Mouse (Mus musculus) fibroblast of lung, adult 2 months (primary cell): ENCODE measurements around the gene Dok4.

Experiments
- DNase-seq: peaks from one replicate; pipeline ENCODE4 v3.0.0-alpha.2; 2011; ENCODE audit warnings: low read depth

Gene Dok4

GRCm38 (mm10) chr8:94876197-94876730 lies at the start of gene Dok4:
Gene Dok4 (minus strand): TSS chr8:94876330.
- DNase-seq: peak; percentile 46

GRCm38 (mm10) chr8:94923405-94923804 lies 47.3 kb upstream of the Dok4 start, which contains the start of gene Adgrg5:
Gene Adgrg5 (plus strand): TSS chr8:94923694.
- no peak for DNase-seq

- no peak for DNase-seq
Observed at GRCm38 (mm10) chr8:94922602-94923001, 46.5 kb upstream of the Dok4 start.

GRCm38 (mm10) chr8:94922176-94922575 lies 46.0 kb upstream of the Dok4 start:
- DNase-seq: no peak

- no peak for DNase-seq
Observed at GRCm38 (mm10) chr8:94919256-94919655, 43.1 kb upstream of the Dok4 start.

- no peak for DNase-seq
Observed at GRCm38 (mm10) chr8:94917851-94918495, 41.8 kb upstream of the Dok4 start, which contains the start of gene Ccdc102a. Gene Ccdc102a (minus strand): TSS chr8:94918098.

- peak; percentile 84 for DNase-seq
Observed at GRCm38 (mm10) chr8:94917352-94917751, 41.2 kb upstream of the Dok4 start.

- no peak for DNase-seq
Observed at GRCm38 (mm10) chr8:94916960-94917324, 40.8 kb upstream of the Dok4 start.

- peak; percentile 26 for DNase-seq
Observed at GRCm38 (mm10) chr8:94916311-94916959, 40.3 kb upstream of the Dok4 start.

GRCm38 (mm10) chr8:94914701-94915101 lies 38.6 kb upstream of the Dok4 start:
- peak; percentile 62 for DNase-seq

- peak; percentile 71 for DNase-seq
Observed at GRCm38 (mm10) chr8:94914256-94914655, 38.1 kb upstream of the Dok4 start.

- no peak for DNase-seq
Observed at GRCm38 (mm10) chr8:94913061-94913660, 37.0 kb upstream of the Dok4 start.

GRCm38 (mm10) chr8:94908847-94909246 lies 32.7 kb upstream of the Dok4 start:
- peak; percentile 36 for DNase-seq

GRCm38 (mm10) chr8:94907591-94908300 lies 31.6 kb upstream of the Dok4 start:
- DNase-seq: no peak

GRCm38 (mm10) chr8:94904450-94905175 lies 28.5 kb upstream of the Dok4 start:
- DNase-seq: no peak

GRCm38 (mm10) chr8:94903709-94904108 lies 27.6 kb upstream of the Dok4 start:
- no peak for DNase-seq

GRCm38 (mm10) chr8:94901031-94901430 lies 24.9 kb upstream of the Dok4 start:
- no peak for DNase-seq

- DNase-seq: no peak
Observed at GRCm38 (mm10) chr8:94900617-94901016, 24.5 kb upstream of the Dok4 start.

GRCm38 (mm10) chr8:94899262-94899661 lies 23.1 kb upstream of the Dok4 start:
- no peak for DNase-seq

- no peak for DNase-seq
Observed at GRCm38 (mm10) chr8:94892917-94893316, 16.8 kb upstream of the Dok4 start.

- no peak for DNase-seq
Observed at GRCm38 (mm10) chr8:94888383-94889036, 12.4 kb upstream of the Dok4 start.
